Mouse (Mus musculus) stomach, embryonic 16.5 days (tissue): ENCODE results near the gene Myo1b. TPM values are rescaled to one million over a fixed set of nuclear protein-coding genes. Genes with fewer than 3 reads are reported as not detected.

Source experiments
- ATAC-seq: fragments of 200-750 bp; cut with Nextera tagmentation; 2 replicates; pipeline ENCODE4 v1.8.0; 2017; ENCODE audit warnings: moderate number of reproducible peaks, moderate TSS enrichment; ENCODE audit not compliant: insufficient read depth, low FRiP score
- H3K27ac ChIP-seq: fragments of 300-500 bp; sonication (generic); 2 replicates; pipeline ENCODE4 v1.5.1; 2014; ENCODE audit warnings: low read length
- H3K27me3 ChIP-seq: fragments of 300-500 bp; sonication (generic); 2 replicates; pipeline ENCODE4 v1.6.1; 2014; ENCODE audit warnings: low read length, control low read depth, mixed read lengths; ENCODE audit not compliant: control insufficient read depth, insufficient read depth
- H3K36me3 ChIP-seq: fragments of 300-500 bp; sonication (generic); 2 replicates; pipeline ENCODE4 v1.6.1; 2014; ENCODE audit warnings: low read length; ENCODE audit not compliant: control insufficient read depth, insufficient read depth
- H3K4me1 ChIP-seq: fragments of 300-500 bp; sonication (generic); 2 replicates; pipeline ENCODE4 v1.6.1; 2014; ENCODE audit warnings: low read length, control low read depth, mixed read lengths; ENCODE audit not compliant: control insufficient read depth, insufficient read depth
- H3K4me2 ChIP-seq: fragments of 300-500 bp; sonication (generic); 2 replicates; pipeline ENCODE4 v1.6.1; 2014; ENCODE audit warnings: low read depth, low read length, mixed read lengths
- H3K4me3 ChIP-seq: fragments of 300-500 bp; sonication (generic); replicated peaks from 2 replicates; pipeline ENCODE4 v1.5.1; 2014; ENCODE audit warnings: mild to moderate bottlenecking, low read length
- H3K9ac ChIP-seq: fragments of 300-500 bp; sonication (generic); 2 replicates; pipeline ENCODE4 v1.6.1; 2014; ENCODE audit warnings: low read length
- H3K9me3 ChIP-seq: fragments of 300-500 bp; sonication (generic); replicated peaks from 2 replicates; pipeline ENCODE4 v1.6.1; 2016; ENCODE audit warnings: low read length, control low read depth; ENCODE audit not compliant: control insufficient read depth
- WGBS: fragments of 180-500 bp; shearing (Covaris S2); extraction: QIAGEN DNeasy Blood & Tissue Kit; methylation state at CpG from one replicate; pipeline ENCODE4 v1.1.7; 2014; 5-methylcytosine and 5-hydroxymethylcytosine counted together
- polyA plus RNA-seq: library from polyadenylated mRNA; unstranded; fragments of >200 nt; fragmentation: Nextera tagmentation; extraction: Ambion mirVana; gene quantifications from 2 replicates; pipeline ENCODE4 v1.2.1, GENCODE M21; 2015

Gene Myo1b
- polyA plus RNA-seq, 1 experiment from 2014 or later, result 57.8 TPM

DNA sequence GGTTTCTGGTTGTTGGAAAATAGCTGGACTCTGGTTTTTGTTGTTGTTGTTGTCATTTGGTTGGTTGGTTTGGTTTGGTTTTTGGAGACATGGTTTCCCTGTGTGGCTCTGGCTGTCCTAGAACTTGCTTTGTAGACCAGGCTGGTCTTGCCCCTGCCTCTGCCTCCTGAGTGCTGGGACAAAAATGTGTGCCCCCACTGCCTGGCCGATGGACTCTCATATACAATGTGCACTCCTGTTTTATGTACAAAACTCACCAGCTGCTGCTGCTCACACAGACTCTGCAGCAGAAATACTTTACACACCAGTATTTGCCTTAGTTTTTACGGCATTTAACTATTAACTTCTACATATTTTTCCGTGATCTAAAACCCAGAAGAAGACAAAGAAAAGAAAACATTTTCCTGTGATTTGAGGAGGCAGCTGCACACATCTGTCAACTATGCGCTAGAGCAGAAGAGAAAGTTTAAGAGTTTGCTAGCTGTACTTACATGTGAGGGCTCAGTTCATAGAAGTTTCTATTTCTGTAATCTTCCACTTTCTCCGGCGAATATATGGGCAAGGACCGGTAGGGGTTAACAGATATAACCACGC, 52.9 kb downstream of the Myo1b start:
- Histone ChIP-seq H3K4me1 (peaks cover 17% of the 10 kb centered on the region), H3K9ac (no peak overlapping the region), H3K27ac (peak overlapping the region; percentile 75), H3K9me3 (no peaks in the 10 kb centered on the region), H3K36me3 (no peaks in the 10 kb centered on the region), H3K4me3 (no peak overlapping the region), H3K27me3 (no peaks in the 10 kb centered on the region), H3K4me2 (peak overlapping the region; percentile 26)
- peak; percentile 42; the same call in 1 of the 2 replicates for ATAC-seq
- WGBS, result 43% methylated on average over 8 of the region's 8 CpGs

GRCm38 (mm10) chr1:51860837-51861236, 55.0 kb downstream of the Myo1b start:
- no peak overlapping the region for H3K4me2 ChIP-seq
- H3K9ac ChIP-seq, result no peak overlapping the region
- H3K9me3 ChIP-seq, result no peaks in the 10 kb centered on the region
- H3K4me3 ChIP-seq, result no peak overlapping the region
- no peak for ATAC-seq
- H3K27ac ChIP-seq, result no peak overlapping the region
- peaks cover 30% of the 10 kb centered on the region for H3K4me1 ChIP-seq
- no peaks in the 10 kb centered on the region for H3K36me3 ChIP-seq
- no peaks in the 10 kb centered on the region for H3K27me3 ChIP-seq
- 77% methylated on average over 10 of the region's 10 CpGs for WGBS

DNA sequence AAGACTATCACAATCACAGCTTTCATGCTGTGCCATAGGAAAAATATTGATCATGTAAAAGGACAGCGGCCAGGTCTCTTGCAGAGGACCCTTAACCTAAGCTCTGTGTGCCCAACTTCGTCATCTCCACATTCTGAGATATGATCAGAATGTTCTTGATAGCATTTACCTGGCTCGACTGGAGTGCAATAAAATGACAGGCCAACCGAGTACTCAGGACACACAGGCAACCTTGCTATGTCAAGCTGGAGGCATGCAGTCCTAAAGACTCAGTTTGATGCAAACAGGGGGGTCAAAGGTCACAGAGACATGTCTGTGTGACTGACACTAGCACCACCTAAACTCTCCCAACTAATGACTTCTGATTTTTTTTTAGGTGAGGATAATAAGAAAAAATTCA, 58.9 kb downstream of the Myo1b start:
- H3K4me2 ChIP-seq, result no peak overlapping the region
- H3K27me3 ChIP-seq, result no peaks in the 10 kb centered on the region
- H3K4me1 ChIP-seq, result peaks cover 28% of the 10 kb centered on the region; the same call in 1 of the 2 replicates
- H3K36me3 ChIP-seq, result no peaks in the 10 kb centered on the region
- no peak overlapping the region for H3K4me3 ChIP-seq
- no peak for ATAC-seq
- no peaks in the 10 kb centered on the region for H3K9me3 ChIP-seq
- no peak overlapping the region for H3K27ac ChIP-seq
- no peak overlapping the region for H3K9ac ChIP-seq
- WGBS, result 57% methylated on average over 4 of the region's 4 CpGs

DNA sequence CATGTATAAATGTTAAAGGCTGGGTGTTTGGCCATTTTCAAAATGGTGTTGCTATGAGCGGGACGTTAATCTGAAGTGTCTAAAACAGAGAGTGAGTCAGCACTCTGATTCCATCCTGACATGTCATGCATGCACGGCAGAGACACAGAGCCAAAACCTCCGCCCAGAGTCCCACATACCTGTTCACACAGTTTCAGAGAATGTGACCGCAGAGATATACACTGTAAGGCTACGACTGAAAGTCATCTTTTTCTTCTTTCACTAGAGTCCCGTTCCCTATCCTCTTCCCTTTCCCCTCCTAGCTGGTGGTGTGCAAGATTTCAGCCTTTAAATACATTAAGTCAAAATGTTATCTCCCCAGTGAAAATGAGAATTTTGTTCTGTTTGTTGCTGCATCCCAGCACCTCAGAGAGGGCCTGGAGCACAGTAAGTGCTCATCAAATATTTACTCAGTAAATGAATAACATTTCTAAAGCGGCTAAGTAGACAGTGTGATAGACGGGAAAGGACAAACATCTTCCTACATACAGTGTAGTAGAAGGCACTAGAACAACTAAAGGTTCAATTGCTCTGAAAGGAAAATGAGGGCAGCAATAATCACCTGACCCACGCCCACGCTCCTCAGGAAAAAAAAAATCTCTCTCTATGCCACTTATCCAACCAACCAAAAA, 59.5 kb downstream of the Myo1b start:
- Histone ChIP-seq H3K27ac (0 out of 2 replicates have a peak overlapping the region, but pooled peaks have one; percentile 6), H3K27me3 (no peaks in the 10 kb centered on the region), H3K36me3 (no peaks in the 10 kb centered on the region), H3K9me3 (no peaks in the 10 kb centered on the region), H3K4me1 (peaks cover 31% of the 10 kb centered on the region; the same call in 1 of the 2 replicates), H3K4me2 (no peak overlapping the region), H3K4me3 (no peak overlapping the region), H3K9ac (no peak overlapping the region)
- ATAC-seq, result no peak
- 54% methylated on average over 11 of the region's 11 CpGs for WGBS

DNA sequence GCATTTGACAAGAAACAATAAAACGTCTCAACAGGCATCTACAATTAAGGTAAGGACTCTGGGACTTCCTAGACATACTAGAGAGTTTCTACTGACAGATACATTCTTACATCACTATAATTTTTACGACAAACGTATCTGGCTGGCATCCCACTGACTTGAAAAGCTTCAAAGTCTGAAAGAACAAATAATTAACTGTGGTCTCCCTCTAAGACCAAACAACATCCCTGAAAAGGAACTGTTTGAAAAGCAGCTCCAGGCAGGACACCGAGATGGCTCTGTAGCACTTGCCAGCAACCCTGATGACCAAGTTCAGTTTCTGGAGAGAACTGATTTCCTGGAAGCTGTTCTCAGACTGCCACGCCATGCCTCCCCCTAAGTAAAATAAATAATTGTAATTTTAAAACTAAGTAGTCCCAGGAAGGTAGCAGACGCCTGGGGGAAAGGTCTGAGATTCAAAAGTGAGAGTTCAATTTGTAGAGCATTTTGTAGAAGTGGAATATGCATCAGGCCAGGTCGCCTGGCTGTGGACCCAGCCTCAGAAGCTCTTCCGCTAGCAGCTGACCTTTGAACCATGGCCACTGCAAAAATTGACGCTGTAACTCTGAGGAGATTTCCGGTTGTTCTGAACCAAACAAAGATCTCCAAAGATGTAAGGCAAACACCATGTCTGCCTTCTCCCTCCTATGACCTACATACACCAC, 60.2 kb downstream of the Myo1b start:
- no peak overlapping the region for H3K4me2 ChIP-seq
- no peak overlapping the region for H3K9ac ChIP-seq
- H3K27ac ChIP-seq, result 0 out of 2 replicates have a peak overlapping the region, but pooled peaks have one; percentile 6
- WGBS, result 41% methylated on average over 10 of the region's 10 CpGs
- no peaks in the 10 kb centered on the region for H3K9me3 ChIP-seq
- H3K4me3 ChIP-seq, result no peak overlapping the region
- H3K27me3 ChIP-seq, result no peaks in the 10 kb centered on the region
- H3K4me1 ChIP-seq, result peaks cover 32% of the 10 kb centered on the region; the same call in 1 of the 2 replicates
- H3K36me3 ChIP-seq, result no peaks in the 10 kb centered on the region
- ATAC-seq, result no peak

DNA sequence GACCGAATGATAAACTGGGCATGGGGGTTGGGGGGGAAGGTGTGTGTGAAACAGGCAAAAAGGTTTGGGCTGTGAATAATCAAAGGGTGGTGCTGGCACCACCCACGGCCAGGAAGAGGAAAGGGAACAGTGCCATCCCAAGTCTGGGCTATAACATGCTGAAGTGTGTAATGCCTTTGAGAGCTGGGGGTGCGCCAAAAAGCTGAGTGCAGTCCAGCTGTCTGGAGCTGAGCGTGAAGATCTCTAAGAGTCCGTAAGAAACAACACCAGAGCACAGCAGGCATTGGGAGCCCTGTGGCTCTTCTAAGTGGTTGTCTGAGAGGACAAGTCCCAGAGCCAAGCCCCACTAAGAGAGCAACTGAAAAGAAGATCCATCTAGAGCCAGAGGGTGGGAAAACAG, 63.6 kb downstream of the Myo1b start:
- WGBS, result 69% methylated on average over 5 of the region's 5 CpGs
- Histone ChIP-seq H3K4me3 (no peak overlapping the region), H3K4me1 (peaks cover 39% of the 10 kb centered on the region), H3K9ac (no peak overlapping the region), H3K36me3 (no peaks in the 10 kb centered on the region), H3K9me3 (no peaks in the 10 kb centered on the region), H3K4me2 (no peak overlapping the region), H3K27ac (no peak overlapping the region), H3K27me3 (no peaks in the 10 kb centered on the region)
- no peak for ATAC-seq

DNA sequence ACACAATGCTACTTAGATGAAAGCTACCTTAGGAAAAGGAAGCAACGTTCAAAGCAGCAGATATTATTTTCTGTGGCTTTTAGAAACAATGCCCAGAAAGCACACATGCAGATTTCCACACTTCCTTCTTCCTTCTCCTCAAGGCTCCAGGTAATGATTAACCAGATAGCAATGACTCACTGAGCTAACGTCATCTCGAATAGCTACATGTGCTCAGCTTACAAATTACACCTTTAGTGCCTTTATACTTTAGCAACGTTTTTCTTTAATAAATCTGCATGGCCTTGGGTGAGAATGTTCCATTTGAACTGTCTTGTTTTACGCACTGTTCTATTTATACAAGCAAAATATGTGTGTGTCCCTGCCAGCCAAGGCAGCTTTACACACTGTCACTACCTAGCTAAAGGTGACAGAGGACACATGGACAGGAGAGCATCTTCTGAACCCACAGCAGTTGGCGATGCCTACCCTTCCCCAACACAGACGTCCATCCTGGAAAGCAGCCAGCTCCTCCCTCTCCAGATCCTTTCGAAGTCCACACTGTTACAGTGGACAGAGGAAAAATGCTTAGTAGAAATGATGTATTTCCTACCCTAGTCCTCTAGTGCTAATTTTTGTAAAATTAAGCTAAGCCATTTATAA, 66.2 kb downstream of the Myo1b start:
- no peaks in the 10 kb centered on the region for H3K27me3 ChIP-seq
- H3K9ac ChIP-seq, result no peak overlapping the region
- ATAC-seq, result peak; percentile 77
- H3K27ac ChIP-seq, result peak overlapping the region; percentile 88
- WGBS, result 30% methylated on average over 8 of the region's 8 CpGs
- H3K36me3 ChIP-seq, result no peaks in the 10 kb centered on the region
- 0 out of 2 replicates have a peak overlapping the region, but pooled peaks have one; percentile 24 for H3K4me2 ChIP-seq
- peaks cover 25% of the 10 kb centered on the region for H3K4me1 ChIP-seq
- no peak overlapping the region for H3K4me3 ChIP-seq
- no peaks in the 10 kb centered on the region for H3K9me3 ChIP-seq

DNA sequence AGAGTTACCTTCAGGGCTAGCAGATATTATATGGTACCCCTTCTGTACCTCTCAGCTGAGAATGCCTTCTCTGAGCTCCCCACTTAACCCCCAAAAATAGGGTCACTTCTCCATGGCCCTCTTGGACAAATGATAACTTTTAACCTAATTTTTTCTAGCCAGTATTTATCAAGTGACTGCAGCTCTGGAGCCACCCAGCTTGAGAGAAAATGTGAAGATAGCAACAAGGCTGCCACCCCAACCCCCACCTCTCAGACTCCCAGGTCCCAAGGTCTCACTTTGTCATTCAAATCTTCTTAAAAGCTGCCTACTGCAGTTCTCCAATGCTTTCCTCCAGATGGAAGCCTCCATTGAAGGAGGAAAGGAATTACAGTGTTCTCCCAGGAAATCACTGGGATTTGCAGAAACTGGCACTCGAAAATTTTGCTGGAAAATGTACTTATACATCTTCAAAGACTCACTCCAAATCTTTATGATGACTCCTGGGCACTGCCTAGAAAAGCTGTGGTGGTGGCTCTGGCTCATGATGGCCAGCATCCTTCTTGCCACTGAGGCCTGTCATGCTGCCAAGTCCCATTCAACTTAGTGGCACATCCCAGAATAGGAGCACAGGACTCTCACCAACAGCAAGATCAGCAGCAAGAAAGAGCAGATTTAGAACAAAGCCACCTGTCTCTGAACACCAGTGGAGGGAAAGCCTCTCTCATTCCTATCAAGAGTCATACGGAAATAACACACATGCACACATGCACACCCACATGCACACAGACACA, 70.4 kb downstream of the Myo1b start:
- H3K36me3 ChIP-seq, result no peaks in the 10 kb centered on the region
- no peaks in the 10 kb centered on the region for H3K9me3 ChIP-seq
- H3K27me3 ChIP-seq, result no peaks in the 10 kb centered on the region
- 86% methylated on average over 2 of the region's 2 CpGs for WGBS
- H3K4me2 ChIP-seq, result no peak overlapping the region
- H3K4me1 ChIP-seq, result peaks cover 13% of the 10 kb centered on the region
- H3K4me3 ChIP-seq, result no peak overlapping the region
- ATAC-seq, result no peak
- no peak overlapping the region for H3K9ac ChIP-seq
- H3K27ac ChIP-seq, result no peak overlapping the region
